Mouse (Mus musculus) liver, embryonic 12.5 days (tissue): Measurements from ENCODE around the gene Syngr1. TPM values are rescaled to one million over a fixed set of nuclear protein-coding genes. Genes with fewer than 3 reads are reported as not detected.

Experiments used
- ATAC-seq: fragments of 200-750 bp; cut with Nextera tagmentation; 2 replicates; pipeline ENCODE4 v1.8.0; 2017; ENCODE audit warnings: moderate number of reproducible peaks, mild to moderate bottlenecking, moderate library complexity
- H3K27ac ChIP-seq: fragments of 300-500 bp; sonication (generic); 2 replicates; pipeline ENCODE4 v1.5.1; 2016; ENCODE audit warnings: mild to moderate bottlenecking
- H3K27me3 ChIP-seq: fragments of 300-500 bp; sonication (generic); replicated peaks from 2 replicates; pipeline ENCODE4 v1.6.1; 2016; ENCODE audit warnings: mild to moderate bottlenecking, moderate library complexity
- H3K36me3 ChIP-seq: fragments of 300-500 bp; sonication (generic); 2 replicates; pipeline ENCODE4 v1.6.1; 2016; ENCODE audit warnings: mild to moderate bottlenecking, moderate library complexity
- H3K4me1 ChIP-seq: fragments of 300-500 bp; sonication (generic); 2 replicates; pipeline ENCODE4 v1.6.1; 2016
- H3K4me2 ChIP-seq: fragments of 300-500 bp; sonication (generic); 2 replicates; pipeline ENCODE4 v1.6.1; 2016; ENCODE audit warnings: mild to moderate bottlenecking, moderate library complexity
- H3K4me3 ChIP-seq: fragments of 300-500 bp; sonication (generic); 2 replicates; pipeline ENCODE4 v1.5.1; 2016; ENCODE audit warnings: mild to moderate bottlenecking, moderate library complexity
- H3K9ac ChIP-seq: fragments of 300-500 bp; sonication (generic); 2 replicates; pipeline ENCODE4 v1.6.1; 2016; ENCODE audit warnings: mild to moderate bottlenecking, moderate library complexity
- H3K9me3 ChIP-seq: fragments of 300-500 bp; sonication (generic); replicated peaks from 2 replicates; pipeline ENCODE4 v1.6.1; 2016; ENCODE audit warnings: mild to moderate bottlenecking, moderate library complexity
- WGBS: fragments of 180-500 bp; shearing (Covaris S2); methylation state at CpG from one replicate; pipeline ENCODE4 v1.1.7; 2016; ENCODE audit not compliant: insufficient replicate concordance; 5-methylcytosine and 5-hydroxymethylcytosine counted together
- polyA plus RNA-seq: library from polyadenylated mRNA; unstranded; fragments of >200 nt; fragmentation: Nextera tagmentation; extraction: Ambion mirVana; gene quantifications from 2 replicates; pipeline ENCODE4 v1.2.1, GENCODE M21; 2016

The Syngr1 gene
- polyA plus RNA-seq, 1 experiment from 2014 or later = 21.9 TPM

DNA sequence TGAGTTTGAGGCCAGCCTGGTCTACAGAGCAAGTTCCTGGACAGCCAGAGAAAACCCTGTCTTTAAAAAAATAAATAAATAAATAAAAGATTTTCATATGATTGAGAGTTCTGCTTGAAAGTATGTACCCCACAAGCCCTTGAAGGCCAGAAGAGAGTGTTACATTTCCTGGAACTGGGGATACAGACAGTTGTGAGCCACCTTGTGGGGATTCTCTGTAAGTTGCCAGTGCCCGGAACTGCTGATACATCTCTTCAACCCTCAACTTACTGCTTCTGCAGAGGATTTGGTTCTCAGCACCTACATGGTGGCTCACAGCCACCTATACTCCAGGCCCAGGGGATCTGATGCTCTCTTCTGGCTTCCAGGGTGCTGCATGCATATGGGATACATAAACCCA is 36.1 kb downstream of the Syngr1 start:
- Histone ChIP-seq H3K4me1 (peaks cover 48% of the 10 kb centered on the region), H3K4me3 (no peak overlapping the region), H3K9ac (no peak overlapping the region), H3K27ac (peak overlapping the region; percentile 54), H3K9me3 (no peaks in the 10 kb centered on the region), H3K4me2 (no peak overlapping the region), H3K27me3 (no peaks in the 10 kb centered on the region), H3K36me3 (no peaks in the 10 kb centered on the region)
- 38% methylated on average over 1 of the region's 1 CpGs for WGBS
- ATAC-seq = 0 out of 2 replicates have a peak, but pooled peaks have one; percentile 17

- no peak for ATAC-seq
- Histone ChIP-seq H3K36me3 (no peaks in the 10 kb centered on the region), H3K4me3 (no peak overlapping the region), H3K9me3 (no peaks in the 10 kb centered on the region), H3K4me1 (peaks cover 67% of the 10 kb centered on the region), H3K4me2 (peak overlapping the region; percentile 60), H3K27me3 (no peaks in the 10 kb centered on the region), H3K27ac (peak overlapping the region; percentile 97), H3K9ac (peak overlapping the region; percentile 65; the same call in 1 of the 2 replicates)
- 54% methylated on average over 6 of the region's 6 CpGs for WGBS
Measured at GRCm38 (mm10) chr15:80129982-80130381, 38.8 kb downstream of the Syngr1 start.

DNA sequence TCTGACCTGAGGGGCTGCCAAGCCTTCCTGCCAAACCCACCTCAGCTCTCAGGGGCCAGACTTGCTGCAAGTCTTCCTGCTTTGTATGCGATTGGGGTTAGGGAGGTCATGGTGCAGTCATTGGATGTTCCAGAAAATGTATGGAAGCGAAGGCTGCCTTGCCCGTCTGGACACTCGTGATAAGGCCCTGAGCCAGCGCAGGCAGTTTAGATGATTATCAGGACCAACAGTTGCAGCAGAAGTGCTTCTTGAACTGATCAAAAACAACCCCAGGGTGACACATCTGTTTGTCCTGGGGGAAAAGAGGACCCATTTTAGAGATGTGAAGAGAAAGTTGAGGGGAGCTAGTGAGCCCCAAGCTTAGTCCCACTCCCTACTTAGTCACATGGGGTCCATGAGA is 39.6 kb downstream of the Syngr1 start:
- H3K4me3 ChIP-seq = 0 out of 2 replicates have a peak overlapping the region, but pooled peaks have one; percentile 10
- peak; percentile 74 for ATAC-seq
- WGBS = 21% methylated on average over 5 of the region's 5 CpGs
- peaks cover 74% of the 10 kb centered on the region for H3K4me1 ChIP-seq
- H3K27ac ChIP-seq = peak overlapping the region; percentile 97
- no peaks in the 10 kb centered on the region for H3K27me3 ChIP-seq
- no peaks in the 10 kb centered on the region for H3K9me3 ChIP-seq
- peak overlapping the region; percentile 65 for H3K9ac ChIP-seq
- H3K36me3 ChIP-seq = no peaks in the 10 kb centered on the region
- H3K4me2 ChIP-seq = peak overlapping the region; percentile 60

- 43% methylated on average over 6 of the region's 6 CpGs for WGBS
- peaks cover 7% of the 10 kb centered on the region for H3K36me3 ChIP-seq
- no peaks in the 10 kb centered on the region for H3K9me3 ChIP-seq
- ATAC-seq = no peak
- H3K27ac ChIP-seq = peak overlapping the region; percentile 97
- no peaks in the 10 kb centered on the region for H3K27me3 ChIP-seq
- peak overlapping the region; percentile 65 for H3K9ac ChIP-seq
- H3K4me3 ChIP-seq = no peak overlapping the region
- peaks cover 81% of the 10 kb centered on the region for H3K4me1 ChIP-seq
- peak overlapping the region; percentile 60 for H3K4me2 ChIP-seq
Measured at GRCm38 (mm10) chr15:80131421-80131820, 40.3 kb downstream of the Syngr1 start.

DNA sequence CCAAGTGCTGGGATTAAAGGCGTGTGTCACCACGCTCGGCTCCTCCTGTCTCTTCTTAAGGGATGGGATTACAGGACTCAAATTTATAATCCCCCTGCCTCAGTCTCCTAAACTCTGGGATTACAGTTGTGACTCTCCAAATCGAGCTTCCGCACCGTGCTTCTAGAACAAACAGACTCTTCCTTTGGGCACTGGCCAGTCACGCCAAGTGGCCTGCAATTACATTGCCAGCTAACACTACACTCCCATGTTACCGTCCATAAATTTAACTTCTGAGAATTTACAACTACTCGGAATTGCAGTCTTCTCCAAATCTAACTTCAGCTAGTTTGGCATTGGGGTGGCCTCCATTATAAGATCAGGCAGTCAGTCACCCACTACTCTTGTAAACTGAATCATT is 41.3 kb downstream of the Syngr1 start:
- Histone ChIP-seq H3K4me2 (peak overlapping the region; percentile 85), H3K27me3 (no peaks in the 10 kb centered on the region), H3K4me3 (peak overlapping the region; percentile 78), H3K9me3 (no peaks in the 10 kb centered on the region), H3K27ac (peak overlapping the region; percentile 97), H3K9ac (peak overlapping the region; percentile 89), H3K36me3 (peaks cover 17% of the 10 kb centered on the region), H3K4me1 (peaks cover 86% of the 10 kb centered on the region)
- 76% methylated on average over 9 of the region's 9 CpGs for WGBS
- no peak for ATAC-seq

GRCm38 (mm10) chr15:80132993-80133586 is 42.0 kb downstream of the Syngr1 start, which contains the start of gene Tab1:
Gene Tab1 (plus strand): TSS chr15:80133127.
- Histone ChIP-seq H3K4me3 (peak within 1 kb of the TSS; percentile 78), H3K27ac (peak within 1 kb of the TSS; percentile 97), H3K4me2 (peak within 1 kb of the TSS; percentile 85), H3K9me3 (no peaks in the 10 kb centered on the region), H3K36me3 (peaks cover 20% of the 10 kb centered on the region), H3K9ac (peak within 1 kb of the TSS; percentile 89), H3K4me1 (peaks cover 90% of the 10 kb centered on the region), H3K27me3 (no peaks in the 10 kb centered on the region)
- WGBS = 1% methylated on average over 59 of the region's 59 CpGs
- peak; percentile 82 for ATAC-seq

DNA sequence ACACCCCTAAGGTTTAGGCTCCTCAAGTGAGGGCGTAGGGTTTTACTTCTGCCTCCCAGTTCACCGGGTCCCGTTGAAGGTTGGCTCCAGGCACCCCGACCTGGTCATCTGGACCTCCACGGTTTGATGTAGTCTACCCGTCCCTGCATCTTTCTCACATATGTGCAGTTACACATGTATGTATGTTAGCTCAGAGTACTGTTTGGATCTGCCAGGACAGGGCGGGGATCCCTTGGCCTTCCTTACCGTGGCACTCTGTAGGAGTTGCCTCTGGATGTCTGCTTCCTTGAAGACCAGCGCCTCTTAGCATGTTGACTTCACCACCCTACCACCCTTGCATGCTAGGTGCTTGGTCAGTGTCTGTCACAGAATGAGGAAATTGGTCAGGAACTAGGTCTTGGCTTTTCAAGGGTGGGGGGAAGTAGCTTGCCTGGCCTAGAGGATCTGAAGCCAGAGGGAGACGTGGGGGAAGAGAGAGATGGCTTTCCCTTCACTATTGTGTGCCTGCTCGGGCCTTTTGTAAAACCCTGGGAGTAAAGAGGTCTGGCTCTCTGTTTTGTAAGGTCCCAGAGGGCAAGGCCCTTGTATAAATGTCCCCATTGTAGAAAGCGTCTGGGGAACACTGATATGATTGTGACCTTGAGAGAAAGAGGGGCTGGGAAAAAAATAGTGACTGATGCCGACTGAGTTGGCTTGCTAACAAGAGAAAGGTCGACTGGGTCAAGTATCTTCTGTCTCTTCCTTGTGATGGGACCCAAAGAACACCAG is 42.7 kb downstream of the Syngr1 start:
- peak; percentile 13; the same call in 1 of the 2 replicates for ATAC-seq
- no peaks in the 10 kb centered on the region for H3K27me3 ChIP-seq
- peak overlapping the region; percentile 85 for H3K4me2 ChIP-seq
- WGBS = 3% methylated on average over 14 of the region's 14 CpGs
- H3K9ac ChIP-seq = peak overlapping the region; percentile 89
- peak overlapping the region; percentile 97 for H3K27ac ChIP-seq
- H3K4me1 ChIP-seq = peaks cover 90% of the 10 kb centered on the region
- H3K9me3 ChIP-seq = no peaks in the 10 kb centered on the region
- H3K4me3 ChIP-seq = peak overlapping the region; percentile 78
- H3K36me3 ChIP-seq = peaks cover 28% of the 10 kb centered on the region

GRCm38 (mm10) chr15:80134450-80134847 is 43.3 kb downstream of the Syngr1 start:
- Histone ChIP-seq H3K9me3 (no peaks in the 10 kb centered on the region), H3K27me3 (no peaks in the 10 kb centered on the region), H3K9ac (peak overlapping the region; percentile 89), H3K4me2 (peak overlapping the region; percentile 85), H3K4me1 (peaks cover 86% of the 10 kb centered on the region), H3K36me3 (peaks cover 33% of the 10 kb centered on the region), H3K4me3 (peak overlapping the region; percentile 78), H3K27ac (peak overlapping the region; percentile 97)
- WGBS = 44% methylated on average over 9 of the region's 9 CpGs
- ATAC-seq = no peak

- peak overlapping the region; percentile 7 for H3K27ac ChIP-seq
- WGBS = 77% methylated on average over 2 of the region's 2 CpGs
- H3K9ac ChIP-seq = peak overlapping the region; percentile 89
- peaks cover 75% of the 10 kb centered on the region for H3K4me1 ChIP-seq
- ATAC-seq = no peak
- no peaks in the 10 kb centered on the region for H3K27me3 ChIP-seq
- peak overlapping the region; percentile 85; the same call in 1 of the 2 replicates for H3K4me2 ChIP-seq
- H3K4me3 ChIP-seq = no peak overlapping the region
- H3K9me3 ChIP-seq = no peaks in the 10 kb centered on the region
- peaks cover 43% of the 10 kb centered on the region for H3K36me3 ChIP-seq
Measured at GRCm38 (mm10) chr15:80135499-80135898, 44.4 kb downstream of the Syngr1 start.

- H3K27me3 ChIP-seq = no peaks in the 10 kb centered on the region
- no peak for ATAC-seq
- no peak overlapping the region; the same call in 1 of the 2 replicates for H3K27ac ChIP-seq
- H3K36me3 ChIP-seq = peaks cover 55% of the 10 kb centered on the region
- 0 out of 2 replicates have a peak overlapping the region, but pooled peaks have one; percentile 22 for H3K4me2 ChIP-seq
- no peak overlapping the region for H3K9ac ChIP-seq
- WGBS = 84% methylated on average over 3 of the region's 3 CpGs
- peaks cover under 1% of the 10 kb centered on the region; the same call in 1 of the 2 replicates for H3K9me3 ChIP-seq
- peaks cover 64% of the 10 kb centered on the region for H3K4me1 ChIP-seq
- no peak overlapping the region for H3K4me3 ChIP-seq
Measured at GRCm38 (mm10) chr15:80136645-80137044, 45.5 kb downstream of the Syngr1 start.

DNA sequence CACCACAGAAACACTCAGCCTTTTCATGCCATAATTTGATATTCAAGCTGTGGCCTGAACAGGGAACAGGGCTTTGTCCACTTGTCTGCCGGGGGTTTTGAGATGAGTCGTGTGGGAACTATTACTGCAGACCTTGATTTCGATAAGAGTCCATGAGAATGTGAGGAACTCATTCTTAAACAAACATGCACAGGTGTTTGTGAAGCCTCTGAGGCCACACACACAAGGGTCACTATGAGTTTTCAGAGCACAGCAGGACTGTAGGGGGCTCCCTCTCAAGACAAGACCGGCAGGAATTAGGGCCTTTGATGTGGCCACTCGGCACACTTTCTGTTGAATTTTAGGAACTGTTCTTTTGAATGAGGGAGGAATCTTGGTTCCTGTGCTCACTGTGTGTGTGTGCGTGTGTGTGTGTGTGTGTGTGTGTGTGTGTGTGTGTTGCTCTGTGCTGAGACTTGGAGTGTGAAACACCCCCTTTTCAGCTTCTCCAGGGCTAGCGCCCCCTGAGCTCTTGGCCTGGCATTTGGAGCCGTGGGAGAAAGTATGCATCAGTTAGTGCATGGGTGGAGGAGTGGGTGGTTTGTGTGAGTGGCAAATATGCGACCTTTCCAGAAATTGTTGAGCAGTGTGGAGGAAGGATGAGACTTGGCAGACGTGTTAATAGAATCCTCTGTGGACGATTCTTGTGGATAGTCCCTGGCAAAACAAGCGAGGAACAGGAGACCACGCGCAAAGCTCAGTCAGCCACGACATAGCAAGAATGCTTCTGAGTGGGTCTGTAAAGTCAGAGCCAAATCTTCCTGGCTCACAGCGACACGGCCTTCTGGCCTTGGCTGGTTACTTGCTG is 47.0 kb downstream of the Syngr1 start:
- H3K27me3 ChIP-seq = no peaks in the 10 kb centered on the region
- H3K4me3 ChIP-seq = no peak overlapping the region
- H3K4me1 ChIP-seq = peaks cover 53% of the 10 kb centered on the region
- 76% methylated on average over 17 of the region's 17 CpGs for WGBS
- ATAC-seq = no peak
- no peak overlapping the region for H3K27ac ChIP-seq
- peaks cover 6% of the 10 kb centered on the region; the same call in 1 of the 2 replicates for H3K9me3 ChIP-seq
- peaks cover 70% of the 10 kb centered on the region for H3K36me3 ChIP-seq
- no peak overlapping the region; the same call in 1 of the 2 replicates for H3K4me2 ChIP-seq
- peak overlapping the region; percentile 28; the same call in 1 of the 2 replicates for H3K9ac ChIP-seq
